Mouse (Mus musculus) layer of hippocampus, adult 11-12 months (tissue): Measurements from ENCODE around the gene Il3ra.

Experiments
- DNase-seq: peaks from one replicate; pipeline ENCODE4 v3.0.0; 2022; ENCODE audit warnings: low spot score

Gene Il3ra

GRCm38 (mm10) chr14:14345948-14346812 is at the start of gene Il3ra:
Il3ra (plus strand) TSS chr14:14346275.
- peak; percentile 67 for DNase-seq

DNA sequence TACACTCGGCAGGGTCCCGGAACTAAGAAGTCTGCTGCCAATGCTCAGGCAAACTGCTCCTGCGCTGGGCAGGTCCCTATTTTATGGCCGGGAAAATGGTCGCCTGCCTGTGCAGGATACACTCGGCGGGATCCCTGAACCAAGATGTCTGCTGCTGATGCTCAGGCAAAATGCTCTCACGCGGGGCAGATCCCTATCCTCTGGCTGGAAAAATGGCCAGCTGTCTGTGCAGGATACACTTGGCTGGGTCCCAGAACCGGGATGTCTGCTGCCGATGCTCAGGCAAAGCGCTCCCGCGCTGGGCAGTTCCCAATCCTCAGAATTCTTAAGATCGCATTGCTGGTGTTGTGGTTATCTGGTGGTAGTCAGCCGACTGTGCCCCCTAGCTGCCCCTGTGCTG is 37.1 kb upstream of the Il3ra start:
- no peak for DNase-seq

DNA sequence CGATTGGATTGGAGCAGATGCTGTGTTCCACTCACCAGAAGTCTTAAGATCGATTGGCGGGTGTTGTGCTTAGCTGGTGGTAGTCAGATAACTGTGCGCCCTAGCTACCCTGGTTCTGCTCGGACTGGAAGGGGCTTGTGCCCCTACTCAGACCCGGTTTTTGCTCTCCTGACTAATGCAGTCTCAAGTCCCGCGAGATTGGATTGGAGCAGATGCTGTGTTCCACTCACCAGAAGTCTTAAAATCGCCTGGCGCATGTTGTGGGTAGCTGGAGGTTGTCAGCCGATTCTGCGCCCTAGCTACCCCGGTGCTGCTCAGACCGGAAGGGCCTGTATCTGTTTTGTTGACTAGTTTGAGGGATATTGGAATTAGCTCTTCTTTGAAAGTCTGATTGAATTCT is 36.7 kb upstream of the Il3ra start:
- no peak for DNase-seq

DNA sequence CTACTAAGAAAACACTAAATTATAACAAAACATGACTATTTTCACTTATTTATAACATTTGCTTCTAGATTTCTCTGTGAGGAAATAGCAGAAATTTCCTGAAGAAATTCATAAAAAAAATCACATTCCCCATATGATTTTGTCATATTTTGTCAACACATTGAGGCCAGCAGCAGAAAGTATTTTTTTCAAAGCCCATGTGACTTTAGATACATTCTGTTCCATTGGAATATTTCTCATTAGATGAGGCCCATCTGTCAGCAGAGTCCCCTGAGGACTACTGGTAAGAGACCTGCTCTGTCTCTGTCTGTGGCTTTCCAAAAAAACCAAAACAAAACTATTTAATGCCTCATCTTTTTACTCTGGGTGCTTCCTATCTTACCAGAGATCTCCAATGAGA is 23.5 kb upstream of the Il3ra start, which contains the start of gene Olfr31:
Olfr31 (plus strand) TSS at position 301 of the 400 bp plus-strand sequence.
- no peak for DNase-seq

GRCm38 (mm10) chr14:14345113-14345871 is 783 bp upstream of the Il3ra start:
- peak; percentile 89 for DNase-seq

DNA sequence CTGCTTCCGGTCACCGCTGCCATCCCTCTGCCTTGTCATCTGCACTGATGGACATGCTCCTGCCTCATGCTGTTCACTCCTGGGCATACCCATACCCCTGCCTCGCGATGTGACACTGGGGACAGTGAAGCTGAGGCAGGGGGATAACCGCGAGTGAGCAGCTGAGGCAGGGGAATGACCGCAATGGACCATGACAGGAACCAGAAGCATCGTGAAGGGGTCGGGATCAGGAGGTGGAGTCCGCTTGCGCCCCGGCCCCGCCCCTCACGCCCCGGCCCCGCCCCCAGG is 682 bp downstream of the Il3ra start:
- DNase-seq: no peak

DNA sequence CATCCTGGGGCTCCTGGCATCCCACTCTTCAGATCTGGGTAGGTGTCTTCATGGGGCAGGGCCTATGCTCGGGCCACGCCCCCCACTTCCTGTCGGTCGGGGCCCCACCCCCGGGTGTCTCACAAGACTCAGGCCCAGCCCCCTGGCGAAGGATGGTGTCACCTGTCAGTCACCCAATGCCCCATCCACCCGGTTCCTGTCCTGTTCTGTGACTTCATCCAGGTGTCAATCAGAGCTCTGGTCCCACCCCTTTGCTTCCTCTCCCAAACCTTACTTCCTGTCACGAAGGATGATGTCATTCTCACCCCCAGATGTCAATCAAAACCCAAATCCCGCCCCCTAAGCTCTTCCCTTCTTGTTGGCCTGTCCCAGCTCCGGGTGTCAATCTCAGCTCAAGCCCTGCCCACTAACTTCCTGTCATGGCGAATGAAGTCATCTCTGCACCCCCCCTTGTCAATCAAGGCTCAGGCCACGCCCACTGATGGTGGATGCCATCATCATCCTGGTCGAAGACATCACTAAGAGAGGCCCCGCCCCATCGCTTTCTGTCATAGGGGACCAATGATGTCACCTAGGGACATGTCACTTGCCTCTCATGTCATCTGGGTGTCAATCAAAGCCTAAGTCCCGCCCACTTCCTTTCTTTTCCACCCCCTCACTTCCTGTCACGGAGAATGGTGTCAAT is 1.2 kb downstream of the Il3ra start:
- peak; percentile 56 for DNase-seq

DNA sequence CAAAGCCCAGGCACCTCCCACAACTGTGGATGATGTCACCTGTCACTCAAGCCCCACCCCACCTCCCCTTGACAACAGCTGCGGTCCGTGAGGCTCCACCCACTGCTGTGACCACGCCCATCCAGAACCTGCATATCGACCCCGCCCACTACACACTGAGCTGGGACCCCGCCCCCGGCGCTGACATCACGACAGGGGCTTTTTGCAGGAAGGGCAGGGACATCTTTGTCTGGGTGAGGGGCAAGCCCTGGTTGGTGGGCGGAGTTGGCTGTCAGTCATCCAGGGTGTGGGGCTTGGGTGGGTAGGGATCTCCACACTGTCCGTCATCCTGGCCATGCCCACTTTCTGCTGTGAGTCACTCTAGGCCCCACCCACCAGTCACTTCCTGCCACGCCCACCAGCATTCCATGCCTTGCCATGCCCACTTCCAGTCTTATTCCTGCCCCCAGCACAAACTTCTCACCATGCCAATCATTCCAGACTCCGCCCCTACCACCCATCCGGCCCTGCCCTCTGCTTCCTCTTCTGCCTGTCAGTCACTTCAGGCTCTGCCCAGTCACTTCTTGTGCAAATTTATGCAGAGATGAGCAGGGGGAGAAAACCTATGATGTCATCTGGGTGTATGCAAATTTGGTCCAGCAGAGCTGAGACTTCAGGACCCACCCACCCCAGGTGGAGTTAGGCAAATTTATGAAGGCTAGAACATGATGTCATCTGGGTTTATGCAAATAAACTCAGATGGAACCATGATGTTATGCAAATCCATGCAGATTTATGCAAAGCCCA is 2.0 kb downstream of the Il3ra start:
- DNase-seq: peak; percentile 48

DNA sequence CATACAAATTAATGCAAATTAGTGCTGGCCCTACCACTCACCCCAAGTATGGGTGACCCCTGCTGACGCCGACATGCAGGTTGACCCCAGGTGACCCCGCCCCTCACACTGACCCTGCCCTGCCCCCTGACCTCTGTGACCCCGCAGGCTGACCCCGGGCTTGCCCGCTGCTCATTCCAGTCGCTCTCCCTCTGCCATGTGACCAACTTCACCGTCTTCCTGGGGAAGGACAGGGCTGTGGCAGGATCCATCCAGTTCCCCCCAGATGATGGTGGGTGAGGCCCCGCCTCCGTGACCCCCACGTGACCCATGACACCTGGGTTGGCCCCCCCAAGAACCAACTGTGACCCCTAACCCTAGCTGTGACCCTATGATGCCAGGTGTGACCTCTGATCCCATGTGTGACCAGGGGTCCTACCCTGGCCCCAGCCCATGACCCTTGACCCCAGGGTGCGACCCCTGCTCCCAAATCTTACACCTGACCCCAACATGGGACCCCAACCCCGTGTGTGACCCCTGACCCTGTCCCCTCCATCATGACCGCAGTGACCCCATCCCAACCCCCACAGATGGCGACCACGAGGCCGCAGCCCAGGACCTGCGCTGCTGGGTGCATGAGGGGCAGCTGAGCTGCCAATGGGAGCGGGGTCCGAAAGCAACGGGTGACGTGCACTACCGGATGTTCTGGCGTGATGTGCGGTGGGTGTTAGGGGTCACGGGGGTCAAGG is 2.8 kb downstream of the Il3ra start:
- DNase-seq: no peak

GRCm38 (mm10) chr14:14349485-14350262 is 3.6 kb downstream of the Il3ra start:
- no peak for DNase-seq

DNA sequence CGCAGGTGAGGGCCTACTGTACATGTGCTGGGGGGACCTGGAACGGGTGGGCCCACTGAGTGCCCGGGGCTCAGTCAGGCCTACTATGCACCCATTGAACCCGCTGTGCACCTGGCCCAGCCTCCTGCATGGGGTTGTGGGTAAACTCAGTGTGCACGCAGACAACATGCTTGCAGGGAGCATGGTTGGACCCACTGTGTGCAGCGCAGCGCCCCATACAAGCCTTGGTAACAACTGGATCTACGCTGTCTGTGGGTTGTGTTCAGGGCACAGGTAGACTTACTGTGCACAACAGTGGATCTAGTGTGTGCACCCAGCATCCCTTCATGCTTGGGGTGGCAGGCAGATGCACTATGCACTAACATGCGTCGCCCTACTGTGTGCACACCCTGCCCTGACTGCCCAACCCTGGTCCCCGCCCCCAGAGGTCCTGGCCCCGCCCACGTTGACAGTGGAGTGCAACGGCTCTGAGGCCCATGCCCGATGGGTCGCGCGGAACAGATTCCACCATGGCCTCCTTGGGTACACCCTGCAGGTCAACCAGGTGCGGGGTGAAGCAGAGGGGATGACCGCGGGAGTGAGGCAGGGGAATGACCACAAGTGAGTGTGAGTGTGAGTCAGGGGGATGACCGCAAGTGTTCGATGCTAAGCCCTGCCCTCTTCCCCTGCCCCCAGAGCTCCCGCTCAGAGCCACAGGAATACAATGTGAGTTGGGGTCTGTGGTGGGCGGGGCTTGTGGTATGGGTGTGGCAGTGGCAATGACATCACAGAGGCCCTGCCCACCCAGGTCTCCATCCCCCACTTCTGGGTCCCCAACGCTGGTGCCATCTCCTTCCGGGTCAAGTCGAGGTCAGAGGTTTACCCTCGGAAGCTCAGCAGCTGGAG is 4.4 kb downstream of the Il3ra start:
- DNase-seq: no peak

- no peak for DNase-seq
These were observed 5.0 kb downstream of the Il3ra start for GRCm38 (mm10) chr14:14351148-14351455.

DNA sequence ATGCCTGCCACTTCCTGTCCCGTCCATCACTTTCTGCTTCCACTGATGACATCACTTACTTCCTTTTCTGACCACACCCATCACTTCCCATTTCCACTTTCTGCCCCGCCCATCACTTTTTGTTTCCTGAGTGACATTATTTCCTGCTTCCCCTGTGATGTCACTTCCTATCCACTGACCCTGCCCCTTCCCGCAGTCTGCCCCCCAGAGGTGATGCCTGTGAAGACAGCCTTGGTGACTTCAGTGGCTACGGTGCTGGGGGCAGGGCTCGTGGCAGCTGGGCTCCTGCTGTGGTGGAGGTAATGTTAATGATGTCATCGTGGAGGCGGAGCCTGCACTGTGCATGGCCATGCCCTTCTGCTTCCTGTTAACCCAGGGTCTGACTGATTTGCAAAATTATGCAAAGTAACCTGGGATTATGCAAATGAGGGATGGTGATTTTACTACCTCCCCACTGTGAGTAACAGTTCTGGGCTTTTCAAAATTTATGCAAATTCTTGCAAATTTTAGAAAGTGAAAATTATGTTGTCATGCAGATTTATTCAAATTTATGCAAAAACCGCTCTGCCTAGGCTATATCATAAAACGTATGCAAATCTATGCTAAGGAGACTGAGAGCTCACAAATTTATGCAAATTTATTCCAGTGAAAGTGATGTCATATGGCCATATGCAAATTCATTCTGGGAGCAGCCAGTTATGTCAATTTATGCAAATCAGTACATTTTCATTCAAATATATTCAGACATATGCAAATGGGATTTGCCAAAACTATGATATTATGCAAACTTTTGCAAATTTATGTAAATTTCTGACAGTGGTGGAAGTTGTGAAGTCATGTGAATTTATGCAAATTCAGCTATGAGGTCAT is 5.9 kb downstream of the Il3ra start:
- DNase-seq: no peak

DNA sequence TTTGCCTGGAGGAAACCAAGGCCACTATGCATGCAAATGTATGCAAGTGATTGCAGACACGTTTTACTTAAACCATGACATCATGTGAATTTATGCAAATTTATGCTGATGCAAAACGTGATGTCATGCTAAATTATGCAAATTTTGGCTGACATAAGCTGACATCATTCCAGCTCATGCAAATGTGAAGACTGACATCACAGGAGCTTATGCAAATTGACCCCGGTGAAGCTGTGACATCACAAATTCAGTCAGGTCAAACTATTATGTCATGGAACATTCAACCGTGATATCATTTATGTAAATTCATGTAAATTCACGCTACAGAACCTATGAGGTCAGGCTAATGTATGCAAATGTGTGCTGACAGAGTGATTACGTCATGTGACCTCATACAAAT is 6.5 kb downstream of the Il3ra start:
- no peak for DNase-seq

DNA sequence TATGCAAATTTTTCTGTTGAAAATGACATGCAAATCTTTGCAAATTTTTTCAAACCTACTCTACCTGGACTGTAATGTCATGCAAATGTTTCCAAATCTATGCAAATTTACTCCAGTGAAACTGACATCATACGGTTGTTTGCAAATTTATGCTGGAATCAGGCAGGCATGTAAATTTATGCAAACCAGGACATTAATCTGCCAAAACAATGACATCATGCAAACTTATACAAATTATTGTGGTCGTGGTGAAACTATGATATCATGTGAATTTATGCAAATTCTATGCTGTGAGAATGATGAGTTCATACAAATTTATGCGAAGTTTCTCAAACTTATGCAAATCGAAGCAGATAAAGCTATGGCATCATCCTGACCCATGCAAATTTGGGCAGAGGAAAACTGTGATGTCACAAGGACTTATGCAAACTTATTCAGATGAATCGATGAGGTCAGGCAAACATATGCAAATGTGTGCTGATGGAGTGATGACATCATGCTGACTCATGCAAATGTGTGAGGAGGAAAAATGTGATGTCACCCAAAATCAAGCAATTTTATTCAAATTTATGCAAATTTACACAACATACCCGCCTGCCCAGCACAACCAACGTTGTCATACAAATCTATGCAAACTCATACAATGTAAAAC is 7.1 kb downstream of the Il3ra start:
- no peak for DNase-seq

GRCm38 (mm10) chr14:14353740-14354510 is 7.8 kb downstream of the Il3ra start:
- DNase-seq: no peak
